Mouse (Mus musculus) c-Kit-negative CD71-positive TER-119-positive erythroid progenitor cells, embryonic 14.5 days (primary cell): ENCODE results near the gene Rorc.

Source experiments
- DNase-seq: peaks from one replicate; pipeline ENCODE4 v3.0.0-alpha.2; 2013; ENCODE audit warnings: low read depth, low spot score

Rorc gene

GRCm38 (mm10) chr3:94375861-94376260, 3.3 kb downstream of the Rorc start:
- no peak for DNase-seq

GRCm38 (mm10) chr3:94377028-94377923, 4.7 kb downstream of the Rorc start:
- DNase-seq: no peak

GRCm38 (mm10) chr3:94379831-94380510, 7.4 kb downstream of the Rorc start:
- DNase-seq: no peak

- no peak for DNase-seq
These were observed 9.7 kb downstream of the Rorc start for GRCm38 (mm10) chr3:94382308-94382707.

GRCm38 (mm10) chr3:94383476-94383875, 10.9 kb downstream of the Rorc start:
- no peak for DNase-seq

GRCm38 (mm10) chr3:94386671-94387070, 14.1 kb downstream of the Rorc start:
- DNase-seq: no peak

GRCm38 (mm10) chr3:94387391-94387790, 14.8 kb downstream of the Rorc start:
- no peak for DNase-seq

- DNase-seq: no peak
These were observed 15.5 kb downstream of the Rorc start for GRCm38 (mm10) chr3:94388047-94388446.

GRCm38 (mm10) chr3:94389420-94389819, 16.8 kb downstream of the Rorc start:
- no peak for DNase-seq

- DNase-seq: no peak
These were observed 18.4 kb downstream of the Rorc start for GRCm38 (mm10) chr3:94391001-94391400.

- DNase-seq: no peak
These were observed 19.5 kb downstream of the Rorc start for GRCm38 (mm10) chr3:94392128-94392527.

- no peak for DNase-seq
These were observed 20.5 kb downstream of the Rorc start for GRCm38 (mm10) chr3:94393049-94393448.

- DNase-seq: no peak
These were observed 23.7 kb downstream of the Rorc start for GRCm38 (mm10) chr3:94396336-94396735.

- DNase-seq: no peak
These were observed 24.3 kb downstream of the Rorc start for GRCm38 (mm10) chr3:94396851-94397250.

GRCm38 (mm10) chr3:94398217-94398616, 25.6 kb downstream of the Rorc start, which contains the start of gene Lingo4:
Gene Lingo4, plus strand, starts transcription at chr3:94398517.
- DNase-seq: no peak

- DNase-seq: no peak
These were observed 26.4 kb downstream of the Rorc start for GRCm38 (mm10) chr3:94398943-94399481.

- DNase-seq: no peak
These were observed 27.2 kb downstream of the Rorc start for GRCm38 (mm10) chr3:94399663-94400310.

GRCm38 (mm10) chr3:94402451-94402850, 29.9 kb downstream of the Rorc start:
- DNase-seq: no peak

GRCm38 (mm10) chr3:94404366-94405054, 31.9 kb downstream of the Rorc start:
- DNase-seq: no peak

GRCm38 (mm10) chr3:94405561-94405960, 33.0 kb downstream of the Rorc start:
- no peak for DNase-seq

- DNase-seq: no peak
These were observed 39.9 kb downstream of the Rorc start for GRCm38 (mm10) chr3:94412530-94412929.
